Mouse (Mus musculus): ENCODE measurements around the gene Plekha3. TPM values are rescaled to one million over a fixed set of nuclear protein-coding genes. Genes with fewer than 3 reads are reported as not detected.

The Plekha3 gene
- polyA plus RNA-seq, 1 experiment, result 13.1 TPM

DNA sequence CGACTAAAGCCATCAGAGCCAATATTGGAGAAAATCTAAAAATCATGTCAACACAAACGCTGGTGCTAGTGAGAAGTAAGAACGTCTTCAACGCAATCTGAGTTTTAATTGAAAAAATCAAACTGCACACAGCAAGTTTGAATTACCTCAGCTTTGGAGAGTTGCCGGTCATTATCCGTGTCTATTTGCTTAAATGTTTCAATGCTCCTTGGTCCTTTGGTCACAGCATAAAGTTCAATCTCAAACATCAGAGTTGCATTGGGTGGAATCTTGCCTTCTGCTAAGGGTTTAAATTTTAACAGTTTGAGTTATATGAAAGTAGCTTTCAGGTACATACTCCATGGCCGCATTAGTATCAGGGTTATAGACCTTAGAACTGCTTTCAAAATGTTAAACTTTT lies 9.6 kb upstream of the Plekha3 start:
- peaks cover 15% of the 10 kb centered on the region for H3K36me3 ChIP-seq (ENCODE audit: control insufficient read depth, insufficient read depth)
- no peak overlapping the region for H3ac ChIP-seq (ENCODE audit: control insufficient read depth, insufficient read length)
- no peak overlapping the region for H3K4me3 ChIP-seq
- no peaks in the 10 kb centered on the region for H3K79me2 ChIP-seq (ENCODE audit: control insufficient read depth, insufficient read depth)
- H3K4me2 ChIP-seq (ENCODE audit: low read depth), result no peak overlapping the region
- TF ChIP-seq TCF12 (IDR thresholded peaks at IDR 0.05; ENCODE audit: insufficient read depth, poor library complexity, severe bottlenecking) (no peak), E2F4 (IDR thresholded peaks at IDR 0.05; ENCODE audit: insufficient read depth) (no peak), MAX (IDR thresholded peaks at IDR 0.05; ENCODE audit: low read depth) (no peak), TCF3 (IDR thresholded peaks at IDR 0.05; ENCODE audit: insufficient read length, low read depth) (no peak), MYOD1 (IDR thresholded peaks at IDR 0.05; ENCODE audit: control insufficient read depth in 1 of 3, insufficient read length in 2 of 3, low read depth in 2 of 3) (no peak)
- H3K27me3 ChIP-seq (ENCODE audit: control insufficient read depth, insufficient read depth, insufficient read length), result no peaks in the 10 kb centered on the region

DNA sequence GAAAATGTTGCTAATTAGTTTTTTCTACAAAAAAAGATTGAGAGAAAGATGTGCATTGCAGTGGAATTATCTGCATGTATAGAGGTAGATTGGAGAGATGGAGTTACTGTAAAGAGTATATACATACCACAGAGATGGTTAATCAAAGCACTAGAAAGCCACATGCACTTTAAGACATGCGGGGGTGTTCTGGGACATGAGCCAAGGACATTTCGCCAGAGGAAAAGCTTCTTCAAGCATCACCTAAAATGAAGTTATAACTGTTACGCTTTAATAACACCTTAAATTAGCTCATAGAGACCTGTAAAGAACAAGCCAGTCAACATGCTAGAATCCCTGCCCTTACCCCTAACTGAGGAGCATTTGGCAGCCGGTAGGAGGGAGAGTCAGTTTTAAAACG lies 7.9 kb upstream of the Plekha3 start:
- TF ChIP-seq TCF12 (IDR thresholded peaks at IDR 0.05; ENCODE audit: insufficient read depth, poor library complexity, severe bottlenecking) (no peak), CEBPB (IDR thresholded peaks at IDR 0.05; ENCODE audit: insufficient read depth, poor library complexity, severe bottlenecking) (no peak), MAX (IDR thresholded peaks at IDR 0.05; ENCODE audit: low read depth) (no peak), POLR2A (IDR thresholded peaks at IDR 0.05; ENCODE audit: insufficient read length, low read depth) (no peak), POLR2AphosphoS2 (IDR thresholded peaks at IDR 0.05; ENCODE audit: insufficient read length, low read depth) (no peak), SRF (IDR thresholded peaks at IDR 0.05; ENCODE audit: control insufficient read depth, insufficient read length, low read depth) (no peak), MYOD1 (IDR thresholded peaks at IDR 0.05; ENCODE audit: control insufficient read depth in 1 of 3, insufficient read length in 2 of 3, low read depth in 2 of 3) (no peak), REST (IDR thresholded peaks at IDR 0.05; ENCODE audit: insufficient read depth, insufficient read length) (no peak), TCF3 (IDR thresholded peaks at IDR 0.05; ENCODE audit: insufficient read length, low read depth) (no peak), USF1 (IDR thresholded peaks at IDR 0.05; ENCODE audit: low read depth) (no peak), E2F4 (IDR thresholded peaks at IDR 0.05; ENCODE audit: insufficient read depth) (no peak), MYOG (IDR thresholded peaks at IDR 0.05; ENCODE audit: control insufficient read depth in 1 of 3, insufficient read depth in 1 of 3, insufficient read length in 2 of 3, low read depth in 2 of 3) (no peak)
- no peak overlapping the region for H3K4me2 ChIP-seq (ENCODE audit: low read depth)
- no peak overlapping the region for H3ac ChIP-seq (ENCODE audit: control insufficient read depth, insufficient read length)
- no peaks in the 10 kb centered on the region for H3K79me2 ChIP-seq (ENCODE audit: control insufficient read depth, insufficient read depth)
- H3K36me3 ChIP-seq (ENCODE audit: control insufficient read depth, insufficient read depth), result peaks cover 15% of the 10 kb centered on the region
- H3K27me3 ChIP-seq (ENCODE audit: control insufficient read depth, insufficient read depth, insufficient read length), result no peaks in the 10 kb centered on the region
- H3K4me3 ChIP-seq, result no peak overlapping the region

DNA sequence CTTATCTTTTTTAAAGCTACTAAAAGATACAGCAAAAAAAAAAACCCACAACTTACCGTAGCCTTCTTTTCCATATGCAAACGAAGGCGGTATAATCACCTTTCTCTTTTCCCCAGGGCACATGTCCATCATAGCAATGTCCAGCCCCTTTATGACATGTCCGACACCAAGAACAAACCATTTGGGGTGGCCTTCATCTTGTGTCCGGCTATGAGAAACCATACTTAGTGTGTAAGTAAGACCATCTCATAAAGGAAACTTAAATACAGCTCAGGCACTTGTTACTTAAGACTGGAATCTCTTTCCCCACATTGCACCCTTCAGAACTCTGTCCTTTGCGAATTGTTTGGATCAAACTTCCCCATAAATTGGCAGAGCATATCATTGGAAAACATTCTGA lies 3.4 kb upstream of the Plekha3 start:
- TF ChIP-seq MYOG (IDR thresholded peaks at IDR 0.05; ENCODE audit: control insufficient read depth in 1 of 3, insufficient read depth in 1 of 3, insufficient read length in 2 of 3, low read depth in 2 of 3) (no peak), USF1 (IDR thresholded peaks at IDR 0.05; ENCODE audit: low read depth) (no peak), TCF3 (IDR thresholded peaks at IDR 0.05; ENCODE audit: insufficient read length, low read depth) (no peak), TCF12 (IDR thresholded peaks at IDR 0.05; ENCODE audit: insufficient read depth, poor library complexity, severe bottlenecking) (no peak), CEBPB (IDR thresholded peaks at IDR 0.05; ENCODE audit: insufficient read depth, poor library complexity, severe bottlenecking) (no peak), REST (IDR thresholded peaks at IDR 0.05; ENCODE audit: insufficient read depth, insufficient read length) (no peak), E2F4 (IDR thresholded peaks at IDR 0.05; ENCODE audit: insufficient read depth) (no peak), SRF (IDR thresholded peaks at IDR 0.05; ENCODE audit: control insufficient read depth, insufficient read length, low read depth) (no peak), MYOD1 (IDR thresholded peaks at IDR 0.05; ENCODE audit: control insufficient read depth in 1 of 3, insufficient read length in 2 of 3, low read depth in 2 of 3) (no peak), POLR2A (IDR thresholded peaks at IDR 0.05; ENCODE audit: insufficient read length, low read depth) (no peak), MAX (IDR thresholded peaks at IDR 0.05; ENCODE audit: low read depth) (no peak)
- Histone ChIP-seq H3ac (ENCODE audit: control insufficient read depth, insufficient read length) (no peak overlapping the region), H3K4me2 (ENCODE audit: low read depth) (peak overlapping the region; percentile 71), H3K79me2 (ENCODE audit: control insufficient read depth, insufficient read depth) (peaks cover 11% of the 10 kb centered on the region), H3K4me3 (peak overlapping the region; percentile 33), H3K36me3 (ENCODE audit: control insufficient read depth, insufficient read depth) (no peaks in the 10 kb centered on the region), H3K27me3 (ENCODE audit: control insufficient read depth, insufficient read depth, insufficient read length) (no peaks in the 10 kb centered on the region)

DNA sequence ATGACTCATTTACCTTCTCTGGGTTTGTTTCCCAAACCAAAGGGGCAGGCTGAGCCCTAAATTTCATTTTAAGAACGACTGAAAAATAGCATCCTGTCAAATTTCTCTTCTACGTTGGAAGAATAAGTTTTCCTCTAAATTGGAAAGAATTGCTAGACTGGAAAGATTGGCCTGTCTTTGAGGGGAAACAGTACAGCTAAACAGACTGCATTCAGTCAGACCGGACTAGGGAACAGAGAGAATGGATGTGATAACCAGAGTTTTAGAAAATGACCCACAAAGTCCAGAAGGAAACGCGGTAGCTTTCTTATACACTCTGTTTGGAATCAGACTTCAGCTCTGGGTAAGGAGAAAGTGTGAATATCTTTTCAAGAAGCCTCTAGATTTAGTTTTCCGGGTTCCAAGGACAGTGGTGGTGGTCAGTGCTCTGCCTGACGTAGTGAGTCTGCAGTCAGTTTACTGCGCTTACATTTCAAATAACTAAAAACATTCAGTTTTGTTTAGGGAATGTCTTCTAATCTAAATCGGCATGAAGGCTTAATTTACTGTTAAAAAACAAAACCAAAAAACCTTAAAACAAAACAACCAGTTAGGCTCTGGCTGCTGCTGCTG lies 2.8 kb upstream of the Plekha3 start:
- peaks cover 17% of the 10 kb centered on the region for H3K79me2 ChIP-seq (ENCODE audit: control insufficient read depth, insufficient read depth)
- no peaks in the 10 kb centered on the region for H3K27me3 ChIP-seq (ENCODE audit: control insufficient read depth, insufficient read depth, insufficient read length)
- H3K36me3 ChIP-seq (ENCODE audit: control insufficient read depth, insufficient read depth), result no peaks in the 10 kb centered on the region
- TF ChIP-seq SRF (IDR thresholded peaks at IDR 0.05; ENCODE audit: control insufficient read depth, insufficient read length, low read depth) (no peak), MAX (IDR thresholded peaks at IDR 0.05; ENCODE audit: low read depth) (no peak), USF1 (IDR thresholded peaks at IDR 0.05; ENCODE audit: low read depth) (no peak), TCF3 (IDR thresholded peaks at IDR 0.05; ENCODE audit: insufficient read length, low read depth) (no peak), MYOD1 (IDR thresholded peaks at IDR 0.05; ENCODE audit: control insufficient read depth in 1 of 3, insufficient read length in 2 of 3, low read depth in 2 of 3) (no peak), TCF12 (IDR thresholded peaks at IDR 0.05; ENCODE audit: insufficient read depth, poor library complexity, severe bottlenecking) (no peak), POLR2AphosphoS2 (IDR thresholded peaks at IDR 0.05; ENCODE audit: insufficient read length, low read depth) (no peak), CEBPB (IDR thresholded peaks at IDR 0.05; ENCODE audit: insufficient read depth, poor library complexity, severe bottlenecking) (no peak), E2F4 (IDR thresholded peaks at IDR 0.05; ENCODE audit: insufficient read depth) (no peak), MYOG (IDR thresholded peaks at IDR 0.05; ENCODE audit: control insufficient read depth in 1 of 3, insufficient read depth in 1 of 3, insufficient read length in 2 of 3, low read depth in 2 of 3) (no peak), REST (IDR thresholded peaks at IDR 0.05; ENCODE audit: insufficient read depth, insufficient read length) (no peak), POLR2A (IDR thresholded peaks at IDR 0.05; ENCODE audit: insufficient read length, low read depth) (no peak)
- H3ac ChIP-seq (ENCODE audit: control insufficient read depth, insufficient read length), result no peak overlapping the region
- peak overlapping the region; percentile 33 for H3K4me3 ChIP-seq
- H3K4me2 ChIP-seq (ENCODE audit: low read depth), result peak overlapping the region; percentile 71

Data from myocyte (in vitro differentiated cells).